Mouse (Mus musculus): Measurements from ENCODE around the gene Gm8369.

GRCm38 (mm10) chr19:11494519-11494918, 8.8 kb downstream of the Gm8369 start:
- TF ChIP-seq CTCF (IDR thresholded peaks at IDR 0.05; ENCODE audit: low read depth, low read length) (no peak), GATA1 (IDR thresholded peaks at IDR 0.05; ENCODE audit: borderline replicate concordance, low read length) (no peak), TAL1 (conservative IDR thresholded peaks at IDR 0.05; ENCODE audit: low read depth, low read length) (no peak)

All from G1E (cell line).